Mouse (Mus musculus) ES-Bruce4 (cell line): ENCODE data around the gene Pitpnc1. TPM values are rescaled to one million over a fixed set of nuclear protein-coding genes. Genes with fewer than 3 reads are reported as not detected.

Source experiments
- H3K27ac ChIP-seq: 2 replicates; pipeline ENCODE4 v1.5.1; 2012; ENCODE audit warnings: low read length, inconsistent platforms; ENCODE audit not compliant: insufficient read depth
- H3K27me3 ChIP-seq: 2 replicates; pipeline ENCODE4 v1.6.1; 2012; ENCODE audit warnings: mild to moderate bottlenecking, low read length, inconsistent platforms; ENCODE audit not compliant: control insufficient read depth, poor library complexity, insufficient read depth, severe bottlenecking
- H3K36me3 ChIP-seq: 2 replicates; pipeline ENCODE4 v1.6.1; 2012; ENCODE audit warnings: inconsistent platforms, mild to moderate bottlenecking, low read length, moderate library complexity; ENCODE audit not compliant: control insufficient read depth, poor library complexity, insufficient read depth, severe bottlenecking
- H3K4me1 ChIP-seq: one replicate; pipeline ENCODE4 v1.8.1; 2011; ENCODE audit warnings: low read length; ENCODE audit not compliant: control insufficient read depth, insufficient read depth
- H3K4me3 ChIP-seq: 2 replicates; pipeline ENCODE4 v1.5.1; 2011; ENCODE audit warnings: low read depth, mild to moderate bottlenecking, low read length
- H3K9ac ChIP-seq: 2 replicates; pipeline ENCODE4 v1.6.1; 2012; ENCODE audit warnings: low read depth, mild to moderate bottlenecking, inconsistent platforms; ENCODE audit not compliant: poor library complexity, severe bottlenecking
- H3K9me3 ChIP-seq: replicated peaks from 2 replicates; pipeline ENCODE4 v1.6.1; 2012; ENCODE audit warnings: mild to moderate bottlenecking, low read length, inconsistent platforms; ENCODE audit not compliant: control insufficient read depth, poor library complexity, insufficient read depth, severe bottlenecking
- CTCF ChIP-seq: IDR thresholded peaks from one replicate; pipeline ENCODE4 v1.8.1; 2011; ENCODE audit warnings: low read depth, low read length
- EP300 ChIP-seq: IDR thresholded peaks from 2 replicates; pipeline ENCODE4 v1.6.1; 2011; ENCODE audit warnings: low read depth, low read length; ENCODE audit not compliant: insufficient read depth
- POLR2A ChIP-seq: IDR thresholded peaks from one replicate; pipeline ENCODE4 v1.8.1; 2011; ENCODE audit warnings: low read length; ENCODE audit not compliant: insufficient read depth
- polyA plus RNA-seq: library from polyadenylated mRNA; stranded (reverse); fragments of >200 nt; gene quantifications from 2 replicates; pipeline ENCODE4 v1.2.4, GENCODE M21; 2011; ENCODE audit warnings: low read depth; ENCODE audit not compliant: missing spikeins, insufficient read depth, insufficient read length

Gene Pitpnc1
- polyA plus RNA-seq, 1 experiment, result 27.1 TPM

- Histone ChIP-seq H3K36me3 (no peaks in the 10 kb centered on the region; the same call in 1 of the 2 replicates), H3K4me1 (no peaks in the 10 kb centered on the region), H3K9me3 (no peaks in the 10 kb centered on the region), H3K27me3 (no peaks in the 10 kb centered on the region), H3K27ac (no peak overlapping the region), H3K9ac (no peak overlapping the region), H3K4me3 (no peak overlapping the region)
- TF ChIP-seq EP300 (no peak), CTCF (no peak), POLR2A (no peak)
Observed at GRCm38 (mm10) chr11:107325739-107326725, 144.5 kb downstream of the Pitpnc1 start.

GRCm38 (mm10) chr11:107325226-107325625, 145.3 kb downstream of the Pitpnc1 start:
- no peak overlapping the region for H3K27ac ChIP-seq
- H3K4me3 ChIP-seq, result no peak overlapping the region
- no peaks in the 10 kb centered on the region; the same call in 1 of the 2 replicates for H3K36me3 ChIP-seq
- H3K9ac ChIP-seq, result no peak overlapping the region
- TF ChIP-seq EP300 (no peak), CTCF (no peak), POLR2A (no peak)
- H3K9me3 ChIP-seq, result no peaks in the 10 kb centered on the region
- H3K4me1 ChIP-seq, result no peaks in the 10 kb centered on the region
- no peaks in the 10 kb centered on the region for H3K27me3 ChIP-seq

GRCm38 (mm10) chr11:107323173-107323572, 147.3 kb downstream of the Pitpnc1 start:
- no peaks in the 10 kb centered on the region for H3K27me3 ChIP-seq
- H3K27ac ChIP-seq, result no peak overlapping the region

GRCm38 (mm10) chr11:107322226-107322625, 148.3 kb downstream of the Pitpnc1 start:
- H3K4me1 ChIP-seq, result no peaks in the 10 kb centered on the region
- TF ChIP-seq POLR2A, result no peak
- no peak for TF ChIP-seq EP300
- TF ChIP-seq CTCF, result no peak
- no peaks in the 10 kb centered on the region; the same call in 1 of the 2 replicates for H3K36me3 ChIP-seq
- H3K4me3 ChIP-seq, result no peak overlapping the region
- H3K27ac ChIP-seq, result no peak overlapping the region
- no peaks in the 10 kb centered on the region for H3K9me3 ChIP-seq
- no peaks in the 10 kb centered on the region for H3K27me3 ChIP-seq
- H3K9ac ChIP-seq, result no peak overlapping the region

More at GRCm38 (mm10) chr11:107323173-107323572, 147.3 kb downstream of the Pitpnc1 start:
- no peak overlapping the region for H3K4me3 ChIP-seq
- H3K4me1 ChIP-seq, result no peaks in the 10 kb centered on the region
- no peak overlapping the region for H3K9ac ChIP-seq
- no peaks in the 10 kb centered on the region for H3K9me3 ChIP-seq
- TF ChIP-seq POLR2A (no peak), CTCF (no peak), EP300 (no peak)
- H3K36me3 ChIP-seq, result no peaks in the 10 kb centered on the region; the same call in 1 of the 2 replicates

- Histone ChIP-seq H3K9me3 (no peaks in the 10 kb centered on the region), H3K36me3 (no peaks in the 10 kb centered on the region; the same call in 1 of the 2 replicates), H3K27ac (no peak overlapping the region), H3K4me1 (no peaks in the 10 kb centered on the region), H3K9ac (no peak overlapping the region), H3K4me3 (no peak overlapping the region), H3K27me3 (no peaks in the 10 kb centered on the region)
- TF ChIP-seq CTCF (no peak), EP300 (no peak), POLR2A (no peak)
Observed at GRCm38 (mm10) chr11:107321819-107322218, 148.7 kb downstream of the Pitpnc1 start.

GRCm38 (mm10) chr11:107319861-107320260, 150.6 kb downstream of the Pitpnc1 start:
- H3K27ac ChIP-seq, result no peak overlapping the region
- no peaks in the 10 kb centered on the region; the same call in 1 of the 2 replicates for H3K36me3 ChIP-seq
- no peaks in the 10 kb centered on the region for H3K9me3 ChIP-seq
- no peaks in the 10 kb centered on the region for H3K4me1 ChIP-seq
- H3K27me3 ChIP-seq, result no peaks in the 10 kb centered on the region
- no peak overlapping the region for H3K9ac ChIP-seq
- TF ChIP-seq CTCF, result no peak
- TF ChIP-seq POLR2A, result no peak
- H3K4me3 ChIP-seq, result no peak overlapping the region
